Mouse (Mus musculus) stomach, embryonic 15.5 days (tissue): ENCODE data around the gene Gm20388. TPM values are rescaled to one million over a fixed set of nuclear protein-coding genes. Genes with fewer than 3 reads are reported as not detected.
A peak's percentile ranks its signal among the peaks of the same experiment; 100 is the strongest.

Experiments
- ATAC-seq: fragments of 200-750 bp; cut with Nextera tagmentation; 2 replicates; pipeline ENCODE4 v1.8.0; 2017; ENCODE audit warnings: low read depth, moderate number of reproducible peaks, moderate TSS enrichment; ENCODE audit not compliant: insufficient read depth, low FRiP score
- H3K27ac ChIP-seq: fragments of 300-500 bp; sonication (generic); 2 replicates; pipeline ENCODE4 v1.5.1; 2015; ENCODE audit warnings: mild to moderate bottlenecking, inconsistent platforms
- H3K27me3 ChIP-seq: fragments of 300-500 bp; sonication (generic); replicated peaks from 2 replicates; pipeline ENCODE4 v1.6.1; 2015; ENCODE audit warnings: inconsistent platforms
- H3K36me3 ChIP-seq: fragments of 300-500 bp; sonication (generic); 2 replicates; pipeline ENCODE4 v1.6.1; 2015; ENCODE audit warnings: inconsistent platforms
- H3K4me1 ChIP-seq: fragments of 300-500 bp; sonication (generic); 2 replicates; pipeline ENCODE4 v1.6.1; 2015; ENCODE audit warnings: inconsistent platforms
- H3K4me2 ChIP-seq: fragments of 300-500 bp; sonication (generic); 2 replicates; pipeline ENCODE4 v1.6.1; 2015; ENCODE audit warnings: mild to moderate bottlenecking, inconsistent platforms
- H3K4me3 ChIP-seq: fragments of 300-500 bp; sonication (generic); replicated peaks from 2 replicates; pipeline ENCODE4 v1.5.1; 2015; ENCODE audit warnings: inconsistent platforms
- H3K9ac ChIP-seq: fragments of 300-500 bp; sonication (generic); 2 replicates; pipeline ENCODE4 v1.6.1; 2015; ENCODE audit warnings: inconsistent platforms
- H3K9me3 ChIP-seq: fragments of 300-500 bp; sonication (generic); 2 replicates; pipeline ENCODE4 v1.6.1; 2016; ENCODE audit warnings: inconsistent platforms
- WGBS: fragments of 180-500 bp; shearing (Covaris S2); methylation state at CpG from one replicate; pipeline ENCODE4 v1.1.7; 2015; 5-methylcytosine and 5-hydroxymethylcytosine counted together
- polyA plus RNA-seq: library from polyadenylated mRNA; unstranded; fragments of >200 nt; fragmentation: Nextera tagmentation; extraction: Ambion mirVana; gene quantifications from 2 replicates; pipeline ENCODE4 v1.2.1, GENCODE M21; 2015

Gm20388 gene
- polyA plus RNA-seq, 1 experiment from 2014 or later, result not detected

GRCm38 (mm10) chr8:120883369-120883768 is 972.7 kb downstream of the Gm20388 start:
- Histone ChIP-seq H3K27ac (peak overlapping the region; percentile 95), H3K4me3 (peak overlapping the region; percentile 29), H3K4me2 (peak overlapping the region; percentile 47), H3K36me3 (no peaks in the 10 kb centered on the region), H3K27me3 (peaks cover 39% of the 10 kb centered on the region), H3K9ac (peak overlapping the region; percentile 31), H3K9me3 (no peaks in the 10 kb centered on the region), H3K4me1 (peaks cover 21% of the 10 kb centered on the region)
- no peak for ATAC-seq
- 6% methylated on average over 25 of the region's 25 CpGs for WGBS

DNA sequence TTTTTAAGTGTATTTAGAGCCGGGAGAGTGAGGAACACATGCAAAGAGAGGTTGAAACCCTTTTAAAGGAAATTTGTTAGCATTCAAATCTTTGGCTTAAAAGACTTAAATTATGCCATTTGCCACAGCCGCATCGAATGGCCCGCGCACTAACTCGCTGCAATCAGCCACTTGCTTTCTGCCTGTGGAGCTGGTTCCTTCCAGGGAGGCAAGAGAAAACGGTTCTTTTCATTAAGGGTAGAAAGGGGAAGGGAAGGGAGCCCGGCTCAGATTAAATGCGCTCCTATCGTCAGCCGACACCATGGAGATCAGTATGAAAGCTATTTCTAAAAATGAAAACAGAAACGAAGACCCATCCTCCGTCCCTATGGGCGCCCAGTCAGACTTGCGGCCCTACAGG is 973.2 kb downstream of the Gm20388 start:
- Histone ChIP-seq H3K36me3 (no peaks in the 10 kb centered on the region), H3K27me3 (peaks cover 44% of the 10 kb centered on the region), H3K4me2 (peak overlapping the region; percentile 47), H3K4me3 (peak overlapping the region; percentile 8; the same call in 1 of the 2 replicates), H3K9ac (no peak overlapping the region), H3K9me3 (no peaks in the 10 kb centered on the region), H3K27ac (peak overlapping the region; percentile 95), H3K4me1 (peaks cover 22% of the 10 kb centered on the region)
- ATAC-seq, result no peak
- 11% methylated on average over 15 of the region's 15 CpGs for WGBS

GRCm38 (mm10) chr8:120884881-120885280 is 974.2 kb downstream of the Gm20388 start:
- Histone ChIP-seq H3K27me3 (peaks cover 54% of the 10 kb centered on the region), H3K4me3 (no peak overlapping the region), H3K4me2 (peak overlapping the region; percentile 47), H3K36me3 (no peaks in the 10 kb centered on the region), H3K9me3 (no peaks in the 10 kb centered on the region), H3K4me1 (peaks cover 25% of the 10 kb centered on the region), H3K27ac (peak overlapping the region; percentile 95), H3K9ac (no peak overlapping the region)
- WGBS, result 15% methylated on average over 13 of the region's 13 CpGs
- ATAC-seq, result no peak

- peaks cover 16% of the 10 kb centered on the region; the same call in 1 of the 2 replicates for H3K4me1 ChIP-seq
- no peak overlapping the region for H3K27ac ChIP-seq
- ATAC-seq, result no peak
- no peak overlapping the region for H3K4me3 ChIP-seq
- H3K27me3 ChIP-seq, result peaks cover 59% of the 10 kb centered on the region
- H3K4me2 ChIP-seq, result peak overlapping the region; percentile 34
- no peaks in the 10 kb centered on the region for H3K9me3 ChIP-seq
- H3K9ac ChIP-seq, result no peak overlapping the region
- no peaks in the 10 kb centered on the region for H3K36me3 ChIP-seq
- WGBS, result 13% methylated on average over 10 of the region's 10 CpGs
These were observed 976.6 kb downstream of the Gm20388 start for GRCm38 (mm10) chr8:120887254-120887653.

DNA sequence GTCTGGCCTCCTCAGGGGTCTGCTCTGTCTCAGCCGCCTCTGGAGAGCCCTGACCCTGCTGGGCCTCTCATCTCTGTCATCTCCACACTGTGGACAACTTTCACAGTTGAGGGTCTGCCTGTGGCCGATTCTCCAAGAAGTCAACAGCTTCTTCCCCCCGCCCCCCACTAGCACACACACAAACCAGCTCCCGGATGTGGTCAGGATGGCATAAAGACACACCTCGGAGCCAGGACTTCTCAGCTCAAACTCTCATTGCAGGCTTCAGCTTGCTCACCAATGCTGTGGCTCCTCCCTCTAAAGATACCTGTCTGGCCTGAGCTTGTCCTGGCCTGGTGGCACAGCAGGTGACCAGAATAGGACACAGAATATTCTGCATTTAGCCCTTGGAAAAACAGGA is 977.4 kb downstream of the Gm20388 start:
- 38% methylated on average over 5 of the region's 5 CpGs for WGBS
- no peak for ATAC-seq

GRCm38 (mm10) chr8:120889189-120889588 is 978.5 kb downstream of the Gm20388 start:
- Histone ChIP-seq H3K4me1 (peaks cover 16% of the 10 kb centered on the region; the same call in 1 of the 2 replicates), H3K27me3 (peaks cover 70% of the 10 kb centered on the region), H3K4me3 (no peak overlapping the region), H3K36me3 (no peaks in the 10 kb centered on the region), H3K9ac (no peak overlapping the region), H3K9me3 (no peaks in the 10 kb centered on the region), H3K4me2 (no peak overlapping the region), H3K27ac (no peak overlapping the region)
- ATAC-seq, result no peak
- WGBS, result 91% methylated on average over 4 of the region's 4 CpGs

More for the DNA sequence above, 977.4 kb downstream of the Gm20388 start:
- Histone ChIP-seq H3K9ac (no peak overlapping the region), H3K27me3 (peaks cover 60% of the 10 kb centered on the region), H3K4me2 (0 out of 2 replicates have a peak overlapping the region, but pooled peaks have one; percentile 34), H3K27ac (no peak overlapping the region), H3K36me3 (no peaks in the 10 kb centered on the region), H3K4me1 (peaks cover 16% of the 10 kb centered on the region; the same call in 1 of the 2 replicates), H3K9me3 (no peaks in the 10 kb centered on the region), H3K4me3 (no peak overlapping the region)

GRCm38 (mm10) chr8:120890068-120890467 is 979.4 kb downstream of the Gm20388 start:
- 13% methylated on average over 11 of the region's 11 CpGs for WGBS
- no peak overlapping the region for H3K9ac ChIP-seq
- no peak overlapping the region for H3K4me3 ChIP-seq
- peaks cover 74% of the 10 kb centered on the region for H3K27me3 ChIP-seq
- no peaks in the 10 kb centered on the region for H3K36me3 ChIP-seq
- peaks cover 21% of the 10 kb centered on the region; the same call in 1 of the 2 replicates for H3K4me1 ChIP-seq
- no peaks in the 10 kb centered on the region for H3K9me3 ChIP-seq
- ATAC-seq, result no peak
- H3K4me2 ChIP-seq, result no peak overlapping the region
- no peak overlapping the region for H3K27ac ChIP-seq

GRCm38 (mm10) chr8:120895009-120895408 is 984.4 kb downstream of the Gm20388 start:
- Histone ChIP-seq H3K9me3 (no peaks in the 10 kb centered on the region), H3K36me3 (no peaks in the 10 kb centered on the region), H3K9ac (no peak overlapping the region), H3K4me2 (no peak overlapping the region), H3K4me1 (peaks cover 16% of the 10 kb centered on the region), H3K27me3 (peaks cover 33% of the 10 kb centered on the region), H3K27ac (no peak overlapping the region), H3K4me3 (no peak overlapping the region)
- 16% methylated on average over 4 of the region's 4 CpGs for WGBS
- ATAC-seq, result no peak

- peaks cover 15% of the 10 kb centered on the region for H3K4me1 ChIP-seq
- H3K4me2 ChIP-seq, result peak overlapping the region; percentile 14; the same call in 1 of the 2 replicates
- no peaks in the 10 kb centered on the region for H3K9me3 ChIP-seq
- no peak for ATAC-seq
- H3K4me3 ChIP-seq, result no peak overlapping the region
- H3K27ac ChIP-seq, result no peak overlapping the region; the same call in 1 of the 2 replicates
- 14% methylated on average over 13 of the region's 13 CpGs for WGBS
- H3K27me3 ChIP-seq, result peaks cover 30% of the 10 kb centered on the region
- H3K9ac ChIP-seq, result no peak overlapping the region
- no peaks in the 10 kb centered on the region for H3K36me3 ChIP-seq
These were observed 985.0 kb downstream of the Gm20388 start for GRCm38 (mm10) chr8:120895600-120895999.

DNA sequence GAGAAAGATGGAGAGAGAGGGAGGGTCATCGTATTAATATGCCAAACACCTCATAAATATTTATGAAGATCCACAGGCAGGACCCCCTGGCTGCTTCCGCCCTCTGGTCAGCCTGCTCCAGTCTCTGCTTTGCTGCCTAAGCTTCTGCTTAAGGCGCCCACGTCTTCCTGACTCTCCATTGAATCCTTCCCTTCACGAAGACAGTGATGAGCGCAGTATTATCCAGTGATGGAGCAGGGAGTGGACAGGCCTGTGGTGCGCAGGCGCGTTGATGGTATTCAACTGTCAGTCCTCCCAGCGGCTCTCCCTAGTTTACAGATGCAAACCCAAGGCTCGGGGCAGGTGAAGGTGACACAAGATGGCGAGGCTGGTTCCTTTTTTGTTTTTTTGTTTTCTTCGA is 985.6 kb downstream of the Gm20388 start:
- H3K4me2 ChIP-seq, result 0 out of 2 replicates have a peak overlapping the region, but pooled peaks have one; percentile 14
- peaks cover 30% of the 10 kb centered on the region for H3K27me3 ChIP-seq
- H3K4me3 ChIP-seq, result no peak overlapping the region
- ATAC-seq, result no peak
- peaks cover 15% of the 10 kb centered on the region for H3K4me1 ChIP-seq
- H3K27ac ChIP-seq, result no peak overlapping the region
- 41% methylated on average over 13 of the region's 13 CpGs for WGBS
- H3K9me3 ChIP-seq, result no peaks in the 10 kb centered on the region
- no peaks in the 10 kb centered on the region for H3K36me3 ChIP-seq
- H3K9ac ChIP-seq, result no peak overlapping the region

DNA sequence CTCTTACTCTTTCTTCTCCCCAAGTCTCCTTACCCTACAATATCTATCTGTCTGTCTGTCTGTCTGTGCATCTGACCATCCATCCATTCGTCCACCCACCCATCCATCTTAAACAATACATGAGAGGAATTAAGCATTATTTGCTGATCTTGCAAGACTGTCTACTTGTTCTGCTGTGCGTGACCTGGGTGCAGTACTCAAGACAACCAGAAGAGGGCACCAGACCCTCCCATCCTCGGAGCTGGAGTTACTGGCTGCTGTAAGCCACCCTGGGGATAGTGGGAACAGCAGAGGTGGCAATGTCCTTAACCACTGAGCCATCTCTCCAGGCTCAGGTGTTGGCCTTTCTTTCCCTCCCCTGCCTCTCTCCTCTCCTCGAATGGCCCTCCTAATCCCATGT is 987.4 kb downstream of the Gm20388 start:
- H3K4me3 ChIP-seq, result no peak overlapping the region
- peaks cover 28% of the 10 kb centered on the region for H3K4me1 ChIP-seq
- no peaks in the 10 kb centered on the region for H3K36me3 ChIP-seq
- H3K27ac ChIP-seq, result no peak overlapping the region; the same call in 1 of the 2 replicates
- no peak for ATAC-seq
- H3K9me3 ChIP-seq, result no peaks in the 10 kb centered on the region
- peaks cover 18% of the 10 kb centered on the region for H3K27me3 ChIP-seq
- WGBS, result 45% methylated on average over 4 of the region's 4 CpGs
- no peak overlapping the region for H3K4me2 ChIP-seq
- H3K9ac ChIP-seq, result no peak overlapping the region

DNA sequence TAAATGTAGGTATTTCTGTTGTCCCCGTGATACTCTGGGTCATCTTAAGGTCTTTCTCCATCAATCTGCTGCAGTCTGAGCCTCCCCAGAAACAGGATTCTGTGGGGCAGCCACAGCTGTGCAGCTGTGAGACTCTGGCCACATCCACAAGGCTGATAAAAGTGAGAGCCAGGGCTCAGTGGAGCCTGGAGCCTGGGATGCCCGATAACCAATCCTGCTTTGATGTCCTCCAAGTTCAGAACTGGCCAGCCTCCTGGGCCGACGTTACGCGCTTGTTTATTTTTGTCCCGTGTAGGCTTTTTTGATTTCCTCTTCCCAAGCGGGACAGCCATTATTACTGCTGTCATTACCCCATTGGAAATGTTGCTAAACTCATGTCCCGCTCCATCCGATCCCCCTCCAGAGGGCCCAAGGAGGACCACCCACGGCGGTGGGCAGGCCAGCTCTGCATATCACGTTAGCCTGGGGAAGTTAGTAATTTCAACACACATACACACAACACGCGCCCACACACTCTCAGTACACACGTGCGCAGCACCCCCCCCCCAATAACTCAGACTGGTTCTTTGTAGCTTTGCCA is 988.3 kb downstream of the Gm20388 start:
- H3K4me2 ChIP-seq, result no peak overlapping the region
- H3K36me3 ChIP-seq, result no peaks in the 10 kb centered on the region
- no peaks in the 10 kb centered on the region for H3K9me3 ChIP-seq
- 35% methylated on average over 17 of the region's 17 CpGs for WGBS
- H3K4me1 ChIP-seq, result peaks cover 28% of the 10 kb centered on the region
- H3K9ac ChIP-seq, result no peak overlapping the region
- no peak overlapping the region for H3K4me3 ChIP-seq
- no peak for ATAC-seq
- peak overlapping the region; percentile 64 for H3K27ac ChIP-seq
- peaks cover 9% of the 10 kb centered on the region; the same call in 1 of the 2 replicates for H3K27me3 ChIP-seq
